Mouse (Mus musculus) naive thymus-derived CD4-positive, alpha-beta T cell, adult 2 months (primary cell): ENCODE results near the gene Exog.

Experiments used
- DNase-seq: peaks from one replicate; pipeline ENCODE4 v3.0.0-alpha.2; 2011; ENCODE audit warnings: low read depth

The Exog gene

GRCm38 (mm10) chr9:119460410-119460809, 15.7 kb downstream of the Exog start:
- peak; percentile 69 for DNase-seq

GRCm38 (mm10) chr9:119465056-119465455, 20.3 kb downstream of the Exog start:
- no peak for DNase-seq

GRCm38 (mm10) chr9:119465595-119465994, 20.9 kb downstream of the Exog start:
- no peak for DNase-seq

- no peak for DNase-seq
Measured at GRCm38 (mm10) chr9:119469691-119470353, 25.1 kb downstream of the Exog start.

GRCm38 (mm10) chr9:119472412-119472918, 27.7 kb downstream of the Exog start:
- no peak for DNase-seq

GRCm38 (mm10) chr9:119473011-119473410, 28.3 kb downstream of the Exog start:
- DNase-seq: no peak

GRCm38 (mm10) chr9:119473608-119474164, 28.9 kb downstream of the Exog start:
- no peak for DNase-seq

GRCm38 (mm10) chr9:119474717-119475611, 30.2 kb downstream of the Exog start:
- no peak for DNase-seq

GRCm38 (mm10) chr9:119477754-119478153, 33.0 kb downstream of the Exog start:
- DNase-seq: no peak

GRCm38 (mm10) chr9:119478345-119478744, 33.6 kb downstream of the Exog start:
- no peak for DNase-seq

GRCm38 (mm10) chr9:119479297-119479696, 34.6 kb downstream of the Exog start:
- no peak for DNase-seq

- no peak for DNase-seq
Measured at GRCm38 (mm10) chr9:119481612-119482011, 36.9 kb downstream of the Exog start.

GRCm38 (mm10) chr9:119483554-119484353, 39.0 kb downstream of the Exog start:
- DNase-seq: no peak

- DNase-seq: no peak
Measured at GRCm38 (mm10) chr9:119484420-119484819, 39.7 kb downstream of the Exog start.

GRCm38 (mm10) chr9:119484868-119485267, 40.1 kb downstream of the Exog start:
- no peak for DNase-seq

- DNase-seq: no peak
Measured at GRCm38 (mm10) chr9:119496354-119496753, 51.6 kb downstream of the Exog start.

- DNase-seq: no peak
Measured at GRCm38 (mm10) chr9:119496960-119497359, 52.2 kb downstream of the Exog start.

- no peak for DNase-seq
Measured at GRCm38 (mm10) chr9:119497546-119498246, 53.0 kb downstream of the Exog start.

GRCm38 (mm10) chr9:119498247-119498607, 53.5 kb downstream of the Exog start:
- no peak for DNase-seq

GRCm38 (mm10) chr9:119498885-119499284, 54.1 kb downstream of the Exog start:
- DNase-seq: no peak

- DNase-seq: no peak
Measured at GRCm38 (mm10) chr9:119503613-119504012, 58.9 kb downstream of the Exog start.
